Mouse (Mus musculus) Patski (cell line): Measurements from ENCODE around the gene Elmo1. TPM values are rescaled to one million over a fixed set of nuclear protein-coding genes. Genes with fewer than 3 reads are reported as not detected.

Experiments used
- ATAC-seq: fragments of 100-300 bp; one replicate; pipeline ENCODE4 v1.8.0; 2021
- CTCF ChIA-PET: fragments of 350-600 bp; sonication (Branson Sonifier 250); formaldehyde crosslinking; loops from one replicate; lab custom pipeline; 2022; ENCODE audit warnings: inconsistent platforms; lab: Charles Lee
- POLR2A ChIA-PET: fragments of 350-600 bp; sonication (Branson Sonifier 250); formaldehyde crosslinking; loops from one replicate; lab custom pipeline; 2022; ENCODE audit warnings: antibody characterized with exemption, inconsistent platforms; lab: Charles Lee
- DNase-seq: peaks from one replicate; pipeline ENCODE4 v3.0.0-alpha.2; 2011; ENCODE audit warnings: low read depth, low spot score
- H3K27me3 ChIP-seq: fragments of 371-371 bp; one replicate; pipeline ENCODE4 v1.5.1; 2021
- CTCF ChIP-seq: fragments of 100-300 bp; IDR thresholded peaks from one replicate; pipeline ENCODE4 v1.5.1; 2021
- in situ Hi-C: fragments of 300-500 bp; cut with MboI; formaldehyde crosslinking; loops from 3 replicates; pipeline ENCODE4 v1.11.1; 2018; ENCODE audit warnings: low pct_unique_long_range_greater_than_20kb, mixed read lengths
- polyA plus RNA-seq: library from polyadenylated mRNA; unstranded; gene quantifications from one replicate; pipeline ENCODE4 v1.2.3, GENCODE M21; 2021

Gene Elmo1
- polyA plus RNA-seq, 1 experiment from 2014 or later: 0.08 TPM

DNA sequence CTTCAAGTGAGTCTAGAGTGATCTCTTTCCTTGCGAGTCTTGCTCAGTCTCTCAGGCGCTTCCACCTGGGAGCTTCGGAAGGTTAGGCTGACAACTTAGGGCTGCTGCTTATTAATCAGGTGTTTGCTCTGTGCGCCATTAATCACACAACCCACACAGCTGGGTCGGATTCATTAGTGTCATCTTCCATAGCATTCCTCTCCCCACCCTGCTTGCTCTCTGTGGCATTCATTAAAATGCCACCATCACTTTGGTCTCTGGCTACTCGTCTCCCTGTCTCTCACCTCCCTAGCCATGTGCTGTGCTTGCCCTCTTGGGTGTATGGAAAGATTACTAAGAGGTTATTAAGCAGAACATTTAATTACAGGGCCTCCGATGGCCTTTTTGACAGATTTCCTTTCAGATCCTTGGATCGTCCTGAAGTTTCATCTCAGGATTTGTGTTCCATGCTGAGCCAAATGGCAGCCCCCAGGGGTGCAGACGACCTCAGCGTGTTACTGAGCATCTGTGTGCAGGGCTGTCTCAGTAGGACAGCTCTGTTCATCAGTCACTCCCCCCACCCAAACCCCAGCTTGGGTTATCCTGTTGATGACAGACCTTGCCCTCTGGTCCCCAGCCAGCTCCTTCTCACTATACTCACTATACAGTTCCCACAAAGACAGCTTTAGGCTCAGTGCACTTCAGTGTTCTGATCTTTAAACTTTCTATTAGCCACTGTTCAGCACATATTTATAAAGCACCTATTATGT is 417.2 kb downstream of the Elmo1 start:
- no peaks in the 10 kb centered on the region for H3K27me3 ChIP-seq
- ChIA-PET CTCF (interaction anchor here (1.0 kb wide), 1 partner anchor 9 kb away, joined by 3 read pairs; no protein-coding TSS in a partner anchor), POLR2A (no interaction called here)
- ATAC-seq (no peak), DNase-seq (no peak)
- no peak for TF ChIP-seq CTCF
- in situ Hi-C loops: no loop called here

GRCm38 (mm10) chr13:20511026-20511425 is 420.6 kb downstream of the Elmo1 start:
- in situ Hi-C loops: no loop called here
- no peaks in the 10 kb centered on the region for H3K27me3 ChIP-seq
- no peak for DNase-seq
- no peak for ATAC-seq
- CTCF ChIA-PET: no interaction called here
- TF ChIP-seq CTCF: no peak
- POLR2A ChIA-PET: no interaction called here

DNA sequence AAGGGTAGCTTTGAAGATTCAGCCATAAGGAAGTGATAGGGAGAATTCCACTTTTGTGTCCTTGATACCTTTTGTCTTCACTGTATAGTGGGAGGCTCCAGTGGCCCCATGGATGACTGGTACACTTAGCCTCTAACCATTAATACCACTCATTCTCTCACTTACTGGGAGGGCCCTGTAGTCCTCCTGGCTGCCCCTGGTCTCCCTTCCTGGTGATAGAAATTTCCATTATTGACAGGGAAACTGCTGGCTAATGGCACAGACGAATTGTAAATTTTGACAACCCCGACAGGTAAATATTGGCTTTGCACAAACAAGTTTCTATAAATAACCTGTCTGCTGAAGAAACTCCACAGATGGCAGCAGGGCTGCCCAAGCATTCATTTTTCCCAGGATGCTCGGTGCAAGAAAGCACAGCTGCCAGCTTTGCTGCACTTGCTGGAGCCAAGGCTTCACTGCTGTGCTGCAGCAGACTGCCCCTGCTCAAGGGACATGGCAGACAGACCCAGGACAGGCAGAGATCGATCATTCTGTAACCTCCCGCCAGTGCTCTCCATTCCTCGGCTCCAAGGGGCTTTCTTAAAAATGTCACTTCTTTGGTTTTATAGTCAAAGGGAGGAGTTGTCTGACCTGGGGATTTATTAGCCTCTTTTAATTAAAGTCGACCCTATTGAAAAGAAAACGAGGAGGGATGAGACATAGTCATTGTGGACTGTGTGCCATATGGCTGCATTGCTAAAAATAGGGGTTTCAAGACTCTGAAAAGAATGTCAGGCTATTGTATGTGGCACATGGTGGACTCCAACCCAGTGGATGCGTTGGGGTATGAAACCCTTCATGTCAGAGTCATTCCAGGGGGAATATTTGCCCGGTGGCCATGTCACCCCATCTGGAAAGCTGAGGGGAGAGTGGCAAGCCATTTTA is 422.2 kb downstream of the Elmo1 start:
- no peak for DNase-seq
- ChIA-PET CTCF (no interaction called here), POLR2A (no interaction called here)
- no peak for TF ChIP-seq CTCF
- no peaks in the 10 kb centered on the region for H3K27me3 ChIP-seq
- ATAC-seq: no peak
- in situ Hi-C loops: no loop called here

- no peak for TF ChIP-seq CTCF
These were observed 424.3 kb downstream of the Elmo1 start for GRCm38 (mm10) chr13:20514721-20515120.

DNA sequence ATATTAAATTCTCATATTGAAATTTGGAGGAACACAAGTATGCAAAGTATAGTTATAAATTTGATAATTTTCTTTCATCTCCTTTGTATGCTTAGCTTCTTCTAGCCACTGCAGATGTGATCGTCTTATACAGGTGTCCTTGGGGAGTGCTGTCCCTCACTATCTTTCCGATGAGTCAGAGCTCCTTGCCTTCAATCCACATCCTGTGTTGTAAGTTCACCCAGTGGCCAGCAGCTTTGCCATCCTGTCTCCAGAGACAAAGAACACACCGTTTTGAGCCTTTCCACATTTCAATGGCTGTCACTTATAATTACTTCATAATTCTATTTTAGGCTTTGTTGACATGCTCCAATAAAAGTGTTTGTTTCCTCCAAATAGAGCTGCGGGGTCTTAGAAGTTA is 425.7 kb downstream of the Elmo1 start:
- no peak for TF ChIP-seq CTCF
- POLR2A ChIA-PET: no interaction called here
- DNase-seq (no peak), ATAC-seq (no peak)
- in situ Hi-C loops: no loop called here
- H3K27me3 ChIP-seq: no peaks in the 10 kb centered on the region
- CTCF ChIA-PET: no interaction called here

More at GRCm38 (mm10) chr13:20514721-20515120, 424.3 kb downstream of the Elmo1 start:
- in situ Hi-C loops: no loop called here
- DNase-seq (no peak), ATAC-seq (no peak)
- CTCF ChIA-PET: no interaction called here
- POLR2A ChIA-PET: no interaction called here
- no peaks in the 10 kb centered on the region for H3K27me3 ChIP-seq

DNA sequence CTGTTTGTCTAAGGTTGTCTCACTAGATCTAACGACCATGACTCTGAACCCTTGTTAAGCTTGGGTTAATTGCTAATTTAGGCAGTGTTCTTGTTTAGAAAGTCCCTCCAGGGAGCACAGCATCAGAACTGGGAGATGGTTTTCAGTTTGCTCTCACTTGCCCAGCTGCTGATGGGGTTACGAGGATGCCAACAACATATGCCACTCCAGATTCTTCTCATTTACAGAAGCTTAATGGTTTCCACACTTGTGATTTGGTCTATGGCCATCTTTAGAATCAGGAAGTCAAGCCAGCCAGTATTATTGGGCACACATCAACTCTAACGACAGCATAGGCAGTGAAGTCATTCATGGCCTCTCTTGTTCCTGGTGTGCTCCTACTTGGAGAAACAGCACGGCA is 427.3 kb downstream of the Elmo1 start:
- TF ChIP-seq CTCF: no peak
- CTCF ChIA-PET: no interaction called here
- ATAC-seq (no peak), DNase-seq (no peak)
- H3K27me3 ChIP-seq: no peaks in the 10 kb centered on the region
- in situ Hi-C loops: no loop called here
- POLR2A ChIA-PET: no interaction called here

DNA sequence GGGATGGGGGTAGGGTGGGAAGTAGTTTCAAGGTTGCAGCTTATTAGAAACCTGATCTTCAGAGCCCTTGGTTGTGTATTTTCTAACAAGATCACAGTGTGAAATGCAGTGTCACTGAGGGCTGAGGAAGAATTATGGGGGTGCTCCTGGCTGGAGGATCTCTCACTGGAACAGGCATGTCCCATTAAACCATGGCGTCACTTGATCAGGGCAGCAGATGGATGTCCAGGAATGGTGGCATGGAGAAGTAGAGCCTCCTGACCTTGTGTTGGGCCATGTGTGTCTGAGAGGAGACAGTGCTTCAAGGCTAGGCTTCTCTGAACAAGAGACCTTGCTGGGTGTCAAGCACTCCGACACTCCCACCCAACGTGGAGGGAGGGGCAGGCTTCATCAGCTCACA is 431.1 kb downstream of the Elmo1 start:
- H3K27me3 ChIP-seq: no peaks in the 10 kb centered on the region
- POLR2A ChIA-PET: no interaction called here
- DNase-seq (no peak), ATAC-seq (no peak)
- CTCF ChIA-PET: no interaction called here
- in situ Hi-C loops: no loop called here
- TF ChIP-seq CTCF: no peak

DNA sequence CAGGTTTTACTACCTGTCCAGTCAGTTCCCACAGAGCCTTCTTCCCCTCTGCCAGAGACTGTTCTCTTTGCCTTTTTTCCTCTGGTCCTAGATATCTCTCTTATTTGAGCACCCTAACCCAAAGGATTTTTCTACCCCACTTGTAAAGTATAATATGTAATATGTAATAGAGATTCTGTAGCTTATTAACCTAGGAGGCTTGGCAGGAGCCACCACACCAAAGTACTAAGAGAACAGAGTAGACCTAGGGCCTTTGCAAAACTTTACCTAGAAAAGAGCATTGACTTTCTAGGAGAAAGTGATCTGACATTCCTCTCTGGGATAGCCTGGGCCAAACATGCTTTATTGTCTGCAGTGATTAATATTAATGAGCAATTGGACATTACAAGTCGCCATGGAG is 433.3 kb downstream of the Elmo1 start:
- no peak for DNase-seq
- CTCF ChIA-PET: no interaction called here
- no peak for ATAC-seq
- no peaks in the 10 kb centered on the region for H3K27me3 ChIP-seq
- no peak for TF ChIP-seq CTCF
- in situ Hi-C loops: no loop called here
- POLR2A ChIA-PET: no interaction called here

- in situ Hi-C loops: no loop called here
- ATAC-seq (no peak), DNase-seq (no peak)
- TF ChIP-seq CTCF: no peak
- H3K27me3 ChIP-seq: no peaks in the 10 kb centered on the region
- ChIA-PET POLR2A (no interaction called here), CTCF (no interaction called here)
These were observed 435.4 kb downstream of the Elmo1 start for GRCm38 (mm10) chr13:20525844-20526243.

- H3K27me3 ChIP-seq: no peaks in the 10 kb centered on the region
- in situ Hi-C loops: no loop called here
- CTCF ChIA-PET: no interaction called here
- DNase-seq (no peak), ATAC-seq (no peak)
- POLR2A ChIA-PET: no interaction called here
- TF ChIP-seq CTCF: no peak
These were observed 446.7 kb downstream of the Elmo1 start for GRCm38 (mm10) chr13:20537053-20537452.

GRCm38 (mm10) chr13:20537487-20537886 is 447.1 kb downstream of the Elmo1 start:
- TF ChIP-seq CTCF: no peak
- ChIA-PET CTCF (interaction anchor here (1.6 kb wide), 1 partner anchor 10 kb away, joined by 6 read pairs; no protein-coding TSS in a partner anchor), POLR2A (no interaction called here)
- ATAC-seq: no peak
- no peaks in the 10 kb centered on the region for H3K27me3 ChIP-seq
- no peak for DNase-seq
- in situ Hi-C loops: no loop called here
